Mouse (Mus musculus) CH12.LX (cell line): Measurements from ENCODE around the gene Tmem150c.

Source experiments
- BHLHE40 ChIP-seq: IDR thresholded peaks from 2 replicates; pipeline ENCODE4 v1.6.1; 2011; ENCODE audit warnings: mild to moderate bottlenecking, low read depth, low read length, improper control_type of control experiment
- CTCF ChIP-seq, 2 experiments: IDR thresholded peaks in 1 of 2; conservative IDR thresholded peaks in 1 of 2; 2 replicates each; pipeline ENCODE4 v1.5.1; 2011 to 2012; ENCODE audit warnings: low read depth in 2 of 2, low read length in 2 of 2, improper control_type of control experiment in 1 of 2, inconsistent platforms in 1 of 2, mild to moderate bottlenecking in 1 of 2, moderate library complexity in 1 of 2
- ETS1 ChIP-seq: conservative IDR thresholded peaks from 2 replicates; pipeline ENCODE4 v1.6.1; 2012; ENCODE audit warnings: low read depth, mild to moderate bottlenecking, inconsistent platforms, low read length, improper control_type of control experiment, moderate library complexity
- POLR2A ChIP-seq: IDR thresholded peaks from 2 replicates; pipeline ENCODE4 v1.6.1; 2011; ENCODE audit warnings: low read depth, mild to moderate bottlenecking, improper control_type of control experiment, low read length
- USF1 ChIP-seq: IDR thresholded peaks from 2 replicates; pipeline ENCODE4 v1.6.1; 2014; ENCODE audit warnings: low read depth, mild to moderate bottlenecking, inconsistent platforms, low read length, improper control_type of control experiment
- USF2 ChIP-seq: conservative IDR thresholded peaks from 2 replicates; pipeline ENCODE4 v1.6.1; 2011; ENCODE audit warnings: low read depth, low read length, improper control_type of control experiment
- ZNF384 ChIP-seq: IDR thresholded peaks from 2 replicates; pipeline ENCODE4 v1.6.1; 2012; ENCODE audit warnings: low read depth, low read length, improper control_type of control experiment, inconsistent platforms

GRCm38 (mm10) chr5:100043361-100043760, 116.2 kb downstream of the Tmem150c start:
- TF ChIP-seq CTCF (conservative IDR thresholded peaks at IDR 0.05 in 1 of 2, IDR thresholded peaks at IDR 0.05 in 1 of 2; ENCODE audit: low read depth in 2 of 2, low read length in 2 of 2) (no peak), ZNF384 (no peak), POLR2A (no peak), BHLHE40 (no peak), ETS1 (no peak), USF2 (no peak), USF1 (no peak)
